Mouse (Mus musculus): ENCODE measurements around the gene Manbal. TPM values are rescaled to one million over a fixed set of nuclear protein-coding genes. Genes with fewer than 3 reads are reported as not detected.

Gene Manbal
- polyA plus RNA-seq, 2 experiments = 52.8 to 82.3 TPM

GRCm38 (mm10) chr2:157432476-157432875 lies 65.1 kb downstream of the Manbal start:
- Histone ChIP-seq H3K4me3 (replicated peaks; ENCODE audit: low read length) (no peak overlapping the region), H3K27ac (replicated peaks; ENCODE audit: low read depth, low read length) (peak overlapping the region; percentile 3; the same call in 1 of the 2 replicates), H3K4me2 (replicated peaks; ENCODE audit: low read depth, low read length, severe bottlenecking) (no peak overlapping the region), H3K9ac (ENCODE audit: low read depth, low read length, severe bottlenecking) (no peak overlapping the region), H3K36me3 (ENCODE audit: control insufficient read depth, insufficient read depth, low read length) (peaks cover 61% of the 10 kb centered on the region), H3K9me3 (ENCODE audit: control insufficient read depth, low read length) (no peaks in the 10 kb centered on the region), H3K4me1 (ENCODE audit: control insufficient read depth, insufficient read depth, low read length) (peaks cover 36% of the 10 kb centered on the region), H3K27me3 (ENCODE audit: control insufficient read depth, insufficient read depth, low read length) (no peaks in the 10 kb centered on the region)
- WGBS = 83% methylated on average over 9 of the region's 9 CpGs
- no peak for TF ChIP-seq POLR2A (IDR thresholded peaks at IDR 0.05; ENCODE audit: borderline replicate concordance, extremely low read depth, insufficient read depth, insufficient read length)
- DNase-seq (ENCODE audit: low spot score) (no peak), ATAC-seq (ENCODE audit: low FRiP score, low read depth) (no peak)

- Histone ChIP-seq H3K4me2 (replicated peaks; ENCODE audit: low read depth, low read length, severe bottlenecking) (peak overlapping the region; percentile 21; the same call in 1 of the 2 replicates), H3K36me3 (ENCODE audit: control insufficient read depth, insufficient read depth, low read length) (peaks cover 60% of the 10 kb centered on the region), H3K4me1 (ENCODE audit: control insufficient read depth, insufficient read depth, low read length) (peaks cover 36% of the 10 kb centered on the region), H3K27me3 (ENCODE audit: control insufficient read depth, insufficient read depth, low read length) (no peaks in the 10 kb centered on the region), H3K9me3 (ENCODE audit: control insufficient read depth, low read length) (no peaks in the 10 kb centered on the region), H3K27ac (replicated peaks; ENCODE audit: low read depth, low read length) (peak overlapping the region; percentile 74), H3K4me3 (replicated peaks; ENCODE audit: low read length) (no peak overlapping the region), H3K9ac (ENCODE audit: low read depth, low read length, severe bottlenecking) (peak overlapping the region; percentile 34; the same call in 1 of the 2 replicates)
- ATAC-seq (ENCODE audit: low FRiP score, low read depth) (no peak), DNase-seq (ENCODE audit: low spot score) (no peak)
- TF ChIP-seq POLR2A (IDR thresholded peaks at IDR 0.05; ENCODE audit: borderline replicate concordance, extremely low read depth, insufficient read depth, insufficient read length) = no peak
- 29% methylated on average over 9 of the region's 9 CpGs for WGBS
Observed at GRCm38 (mm10) chr2:157434041-157434440, 66.6 kb downstream of the Manbal start.

DNA sequence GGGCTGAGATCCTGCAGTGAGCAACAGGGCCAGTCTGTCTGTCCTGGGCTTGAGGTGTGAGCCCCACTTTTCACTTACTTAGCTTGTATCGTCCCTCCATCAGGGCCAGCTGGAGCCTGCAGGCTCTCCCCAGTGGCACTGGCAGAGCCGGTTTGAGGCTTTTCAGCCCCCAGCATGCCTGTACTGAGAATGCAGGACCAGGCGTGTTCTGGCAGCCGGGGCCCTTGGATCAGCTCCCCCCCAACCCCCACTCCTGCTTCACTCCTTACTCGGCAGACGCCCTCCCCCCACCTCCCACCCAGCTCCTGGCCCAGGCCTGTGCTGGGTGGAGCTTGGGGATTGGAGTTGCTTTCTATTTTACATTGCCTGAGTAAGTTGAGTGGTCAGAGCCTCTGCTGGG lies 67.1 kb downstream of the Manbal start:
- no peak for TF ChIP-seq POLR2A (IDR thresholded peaks at IDR 0.05; ENCODE audit: borderline replicate concordance, extremely low read depth, insufficient read depth, insufficient read length)
- peak; percentile 85 for DNase-seq (ENCODE audit: low spot score)
- Histone ChIP-seq H3K27ac (replicated peaks; ENCODE audit: low read depth, low read length) (peak overlapping the region; percentile 74), H3K4me3 (replicated peaks; ENCODE audit: low read length) (no peak overlapping the region), H3K9me3 (ENCODE audit: control insufficient read depth, low read length) (no peaks in the 10 kb centered on the region), H3K27me3 (ENCODE audit: control insufficient read depth, insufficient read depth, low read length) (no peaks in the 10 kb centered on the region), H3K4me1 (ENCODE audit: control insufficient read depth, insufficient read depth, low read length) (peaks cover 36% of the 10 kb centered on the region), H3K9ac (ENCODE audit: low read depth, low read length, severe bottlenecking) (peak overlapping the region; percentile 34; the same call in 1 of the 2 replicates), H3K4me2 (replicated peaks; ENCODE audit: low read depth, low read length, severe bottlenecking) (peak overlapping the region; percentile 21; the same call in 1 of the 2 replicates), H3K36me3 (ENCODE audit: control insufficient read depth, insufficient read depth, low read length) (peaks cover 61% of the 10 kb centered on the region)
- WGBS = 14% methylated on average over 6 of the region's 6 CpGs
- peak; percentile 83 for ATAC-seq (ENCODE audit: low FRiP score, low read depth)

DNA sequence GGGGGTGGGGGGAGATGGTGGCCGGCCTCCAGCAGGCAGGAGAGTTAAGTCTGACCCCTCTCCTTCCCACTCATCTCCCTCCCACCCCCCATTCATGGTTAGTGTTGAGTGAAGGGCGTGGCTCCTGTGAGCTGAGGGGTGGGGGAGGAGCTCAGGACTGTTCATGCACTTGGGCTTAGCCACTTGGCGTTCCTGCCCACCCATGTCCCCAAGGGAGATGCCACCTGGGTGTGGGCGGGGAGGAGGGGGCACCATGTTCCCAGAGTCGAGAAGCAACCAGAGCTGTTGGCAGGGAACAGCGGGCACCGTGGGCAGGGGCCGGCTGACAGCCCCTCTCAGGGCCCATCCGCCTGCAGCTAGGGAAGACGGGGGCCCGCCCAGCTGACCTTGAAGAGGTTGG lies 69.1 kb downstream of the Manbal start:
- Histone ChIP-seq H3K27ac (replicated peaks; ENCODE audit: low read depth, low read length) (no peak overlapping the region), H3K36me3 (ENCODE audit: control insufficient read depth, insufficient read depth, low read length) (peaks cover 70% of the 10 kb centered on the region), H3K27me3 (ENCODE audit: control insufficient read depth, insufficient read depth, low read length) (no peaks in the 10 kb centered on the region), H3K4me1 (ENCODE audit: control insufficient read depth, insufficient read depth, low read length) (peaks cover 36% of the 10 kb centered on the region), H3K4me2 (replicated peaks; ENCODE audit: low read depth, low read length, severe bottlenecking) (no peak overlapping the region), H3K4me3 (replicated peaks; ENCODE audit: low read length) (no peak overlapping the region), H3K9me3 (ENCODE audit: control insufficient read depth, low read length) (peaks cover 5% of the 10 kb centered on the region; the same call in 1 of the 2 replicates), H3K9ac (ENCODE audit: low read depth, low read length, severe bottlenecking) (no peak overlapping the region)
- DNase-seq (ENCODE audit: low spot score) (no peak), ATAC-seq (ENCODE audit: low FRiP score, low read depth) (no peak)
- no peak for TF ChIP-seq POLR2A (IDR thresholded peaks at IDR 0.05; ENCODE audit: borderline replicate concordance, extremely low read depth, insufficient read depth, insufficient read length)
- WGBS = 83% methylated on average over 10 of the region's 11 CpGs

GRCm38 (mm10) chr2:157437123-157437522 lies 69.7 kb downstream of the Manbal start:
- H3K36me3 ChIP-seq (ENCODE audit: control insufficient read depth, insufficient read depth, low read length) = peaks cover 70% of the 10 kb centered on the region

More at GRCm38 (mm10) chr2:157437123-157437522, 69.7 kb downstream of the Manbal start:
- TF ChIP-seq POLR2A (IDR thresholded peaks at IDR 0.05; ENCODE audit: borderline replicate concordance, extremely low read depth, insufficient read depth, insufficient read length) = no peak
- Histone ChIP-seq H3K4me3 (replicated peaks; ENCODE audit: low read length) (no peak overlapping the region), H3K27me3 (ENCODE audit: control insufficient read depth, insufficient read depth, low read length) (no peaks in the 10 kb centered on the region), H3K4me2 (replicated peaks; ENCODE audit: low read depth, low read length, severe bottlenecking) (no peak overlapping the region), H3K4me1 (ENCODE audit: control insufficient read depth, insufficient read depth, low read length) (peaks cover 31% of the 10 kb centered on the region), H3K9ac (ENCODE audit: low read depth, low read length, severe bottlenecking) (no peak overlapping the region), H3K9me3 (ENCODE audit: control insufficient read depth, low read length) (peaks cover 5% of the 10 kb centered on the region; the same call in 1 of the 2 replicates), H3K27ac (replicated peaks; ENCODE audit: low read depth, low read length) (no peak overlapping the region)
- WGBS = 86% methylated on average over 3 of the region's 3 CpGs
- no peak for DNase-seq (ENCODE audit: low spot score)
- ATAC-seq (ENCODE audit: low FRiP score, low read depth) = no peak
